Mouse (Mus musculus) myocyte (in vitro differentiated cells): ENCODE data around the gene Plcxd3. TPM values are rescaled to one million over a fixed set of nuclear protein-coding genes. Genes with fewer than 3 reads are reported as not detected.

ENCODE experiments used
- H3K27me3 ChIP-seq: one replicate; pipeline ENCODE4 v1.6.1; 2011; ENCODE audit not compliant: control insufficient read depth, insufficient read depth, insufficient read length
- H3K36me3 ChIP-seq: one replicate; pipeline ENCODE4 v1.6.1; 2011; ENCODE audit not compliant: control insufficient read depth, insufficient read depth
- H3K4me2 ChIP-seq: one replicate; pipeline ENCODE4 v1.6.1; 2011; ENCODE audit warnings: low read depth, control low read depth
- H3K4me3 ChIP-seq: one replicate; pipeline ENCODE4 v1.5.1; 2011; ENCODE audit warnings: mild to moderate bottlenecking, control low read depth, moderate library complexity
- H3K79me2 ChIP-seq: one replicate; pipeline ENCODE4 v1.6.1; 2011; ENCODE audit not compliant: control insufficient read depth, insufficient read depth
- H3ac ChIP-seq: one replicate; pipeline ENCODE4 v1.6.1; 2011; ENCODE audit not compliant: control insufficient read depth, insufficient read length
- CEBPB ChIP-seq: IDR thresholded peaks from 2 replicates; pipeline ENCODE4 v1.6.1; 2011; ENCODE audit warnings: mild to moderate bottlenecking, moderate library complexity; ENCODE audit not compliant: poor library complexity, insufficient read depth, severe bottlenecking
- E2F4 ChIP-seq: IDR thresholded peaks from one replicate; pipeline ENCODE4 v1.6.1; 2011; ENCODE audit warnings: mild to moderate bottlenecking, control low read depth, moderate library complexity; ENCODE audit not compliant: insufficient read depth
- MAX ChIP-seq: IDR thresholded peaks from one replicate; pipeline ENCODE4 v1.6.1; 2011; ENCODE audit warnings: low read depth, mild to moderate bottlenecking, control low read depth
- MYOD1 ChIP-seq, 3 experiments: IDR thresholded peaks; one replicate each; pipeline ENCODE4 v1.6.1; 2011; ENCODE audit warnings: control low read depth in 2 of 3, low read depth in 2 of 3, mild to moderate bottlenecking in 2 of 3, moderate library complexity in 1 of 3; ENCODE audit not compliant: insufficient read length in 2 of 3, control insufficient read depth in 1 of 3
- MYOG ChIP-seq, 3 experiments: IDR thresholded peaks; one replicate each; pipeline ENCODE4 v1.6.1; 2011; ENCODE audit warnings: control low read depth in 2 of 3, low read depth in 2 of 3, mild to moderate bottlenecking in 2 of 3; ENCODE audit not compliant: insufficient read length in 2 of 3, control insufficient read depth in 1 of 3, insufficient read depth in 1 of 3
- POLR2A ChIP-seq: IDR thresholded peaks from one replicate; pipeline ENCODE4 v1.6.1; 2011; ENCODE audit warnings: low read depth, mild to moderate bottlenecking, control low read depth, moderate library complexity; ENCODE audit not compliant: insufficient read length
- POLR2AphosphoS2 ChIP-seq: IDR thresholded peaks from one replicate; pipeline ENCODE4 v1.6.1; 2011; ENCODE audit warnings: low read depth, control low read depth; ENCODE audit not compliant: insufficient read length
- REST ChIP-seq: IDR thresholded peaks from one replicate; pipeline ENCODE4 v1.6.1; 2011; ENCODE audit warnings: mild to moderate bottlenecking, control low read depth, moderate library complexity; ENCODE audit not compliant: insufficient read depth, insufficient read length
- SRF ChIP-seq: IDR thresholded peaks from one replicate; pipeline ENCODE4 v1.6.1; 2011; ENCODE audit warnings: low read depth; ENCODE audit not compliant: control insufficient read depth, insufficient read length
- TCF12 ChIP-seq: IDR thresholded peaks from one replicate; pipeline ENCODE4 v1.6.1; 2011; ENCODE audit warnings: mild to moderate bottlenecking, control low read depth; ENCODE audit not compliant: poor library complexity, insufficient read depth, severe bottlenecking
- TCF3 ChIP-seq: IDR thresholded peaks from one replicate; pipeline ENCODE4 v1.6.1; 2011; ENCODE audit warnings: low read depth, control low read depth; ENCODE audit not compliant: insufficient read length
- USF1 ChIP-seq: IDR thresholded peaks from one replicate; pipeline ENCODE4 v1.6.1; 2011; ENCODE audit warnings: low read depth, mild to moderate bottlenecking, control low read depth, moderate library complexity
- polyA plus RNA-seq: library from polyadenylated mRNA; unstranded; fragments of >200 nt; fragmentation: generic; extraction: Trizol; gene quantifications from one replicate; pipeline ENCODE4 v1.2.1, GENCODE M21; 2012; ENCODE audit warnings: missing spikeins

The Plcxd3 gene
- polyA plus RNA-seq, 1 experiment: not detected

GRCm38 (mm10) chr15:4356397-4356796 is 18.9 kb upstream of the Plcxd3 start:
- no peak overlapping the region for H3K4me3 ChIP-seq
- TF ChIP-seq REST (no peak), SRF (no peak), POLR2AphosphoS2 (no peak), MAX (no peak), TCF3 (no peak), MYOG (IDR thresholded peaks at IDR 0.05; ENCODE audit: control insufficient read depth in 1 of 3, insufficient read depth in 1 of 3, insufficient read length in 2 of 3, low read depth in 2 of 3) (no peak), CEBPB (0 out of 2 replicates have a peak, but pooled peaks have one; percentile 4), MYOD1 (IDR thresholded peaks at IDR 0.05; ENCODE audit: control insufficient read depth in 1 of 3, insufficient read length in 2 of 3, low read depth in 2 of 3) (peak in 2 of 3 experiments; percentile 3 to 63), USF1 (no peak), TCF12 (no peak), POLR2A (no peak), E2F4 (no peak)
- no peak overlapping the region for H3K4me2 ChIP-seq
- no peaks in the 10 kb centered on the region for H3K27me3 ChIP-seq
- H3ac ChIP-seq: no peak overlapping the region
- no peaks in the 10 kb centered on the region for H3K36me3 ChIP-seq
- H3K79me2 ChIP-seq: no peaks in the 10 kb centered on the region

- H3K4me2 ChIP-seq: no peak overlapping the region
- no peak overlapping the region for H3K4me3 ChIP-seq
- TF ChIP-seq TCF12: no peak
- TF ChIP-seq REST: no peak
- no peak for TF ChIP-seq SRF
- H3K36me3 ChIP-seq: no peaks in the 10 kb centered on the region
- no peaks in the 10 kb centered on the region for H3K79me2 ChIP-seq
- H3ac ChIP-seq: no peak overlapping the region
- no peaks in the 10 kb centered on the region for H3K27me3 ChIP-seq
Measured at GRCm38 (mm10) chr15:4357706-4358105, 17.6 kb upstream of the Plcxd3 start.

- no peak for TF ChIP-seq TCF3
- TF ChIP-seq POLR2A: no peak
- no peak for TF ChIP-seq POLR2AphosphoS2
- TF ChIP-seq MYOG (IDR thresholded peaks at IDR 0.05; ENCODE audit: control insufficient read depth in 1 of 3, insufficient read depth in 1 of 3, insufficient read length in 2 of 3, low read depth in 2 of 3): no peak
- no peak for TF ChIP-seq SRF
- no peak for TF ChIP-seq TCF12
- TF ChIP-seq REST: peak; percentile 80
- no peak for TF ChIP-seq CEBPB
- TF ChIP-seq E2F4: no peak
- no peak for TF ChIP-seq MYOD1 (IDR thresholded peaks at IDR 0.05; ENCODE audit: control insufficient read depth in 1 of 3, insufficient read length in 2 of 3, low read depth in 2 of 3)
- TF ChIP-seq MAX: peak; percentile 62
- H3K36me3 ChIP-seq: no peaks in the 10 kb centered on the region
- no peak overlapping the region for H3K4me2 ChIP-seq
- no peak overlapping the region for H3K4me3 ChIP-seq
- H3K27me3 ChIP-seq: no peaks in the 10 kb centered on the region
- no peaks in the 10 kb centered on the region for H3K79me2 ChIP-seq
- no peak overlapping the region for H3ac ChIP-seq
Measured at GRCm38 (mm10) chr15:4367801-4368200, 7.5 kb upstream of the Plcxd3 start.

- TF ChIP-seq REST (no peak), USF1 (no peak), TCF3 (no peak), MYOD1 (IDR thresholded peaks at IDR 0.05; ENCODE audit: control insufficient read depth in 1 of 3, insufficient read length in 2 of 3, low read depth in 2 of 3) (no peak), POLR2A (no peak), SRF (no peak), TCF12 (no peak), POLR2AphosphoS2 (no peak), CEBPB (no peak), MYOG (IDR thresholded peaks at IDR 0.05; ENCODE audit: control insufficient read depth in 1 of 3, insufficient read depth in 1 of 3, insufficient read length in 2 of 3, low read depth in 2 of 3) (no peak)
- H3K27me3 ChIP-seq: peaks cover 21% of the 10 kb centered on the region
- H3K4me3 ChIP-seq: no peak overlapping the region
- no peaks in the 10 kb centered on the region for H3K36me3 ChIP-seq
- H3K79me2 ChIP-seq: no peaks in the 10 kb centered on the region
- peak overlapping the region; percentile 64 for H3K4me2 ChIP-seq
- H3ac ChIP-seq: no peak overlapping the region
Measured at GRCm38 (mm10) chr15:4374453-4374990, 769 bp upstream of the Plcxd3 start.

GRCm38 (mm10) chr15:4375031-4375422 is 264 bp upstream of the Plcxd3 start:
- Histone ChIP-seq H3K36me3 (no peaks in the 10 kb centered on the region), H3K4me3 (no peak overlapping the region), H3ac (no peak overlapping the region), H3K4me2 (peak overlapping the region; percentile 64), H3K79me2 (no peaks in the 10 kb centered on the region), H3K27me3 (peaks cover 21% of the 10 kb centered on the region)
- no peak for TF ChIP-seq E2F4
- no peak for TF ChIP-seq MYOD1 (IDR thresholded peaks at IDR 0.05; ENCODE audit: control insufficient read depth in 1 of 3, insufficient read length in 2 of 3, low read depth in 2 of 3)
